Mouse (Mus musculus): ENCODE results near the gene Hoxa5. TPM values are rescaled to one million over a fixed set of nuclear protein-coding genes. Genes with fewer than 3 reads are reported as not detected.

The Hoxa5 gene
- total and polyA plus RNA-seq, 3 experiments = 0.26 to 0.96 (median 0.45) TPM

DNA sequence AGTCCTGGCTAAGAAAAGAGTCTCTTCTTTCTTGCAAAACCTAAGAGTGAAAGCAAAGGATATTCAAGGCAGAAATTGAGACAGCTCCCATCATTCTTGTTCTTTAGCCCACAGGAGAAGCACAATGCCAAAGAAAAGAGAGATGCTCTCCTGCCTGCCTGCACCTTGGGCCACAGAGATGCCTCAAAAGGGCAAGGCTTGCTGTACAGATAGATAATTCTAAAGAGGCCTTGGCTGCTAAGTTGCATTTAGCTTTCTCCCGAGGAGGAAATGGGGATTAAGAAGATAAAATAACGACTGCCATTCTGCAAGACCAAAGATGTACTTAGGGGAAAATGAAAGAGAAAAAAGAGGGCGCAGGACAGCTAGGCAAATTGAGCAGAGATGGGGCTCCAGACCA, 42.5 kb upstream of the Hoxa5 start:
- Histone ChIP-seq H3K79me2 (replicated peaks; ENCODE audit: control insufficient read depth, insufficient read depth, low read length) (no peaks in the 10 kb centered on the region), H3K27ac (no peak overlapping the region)

DNA sequence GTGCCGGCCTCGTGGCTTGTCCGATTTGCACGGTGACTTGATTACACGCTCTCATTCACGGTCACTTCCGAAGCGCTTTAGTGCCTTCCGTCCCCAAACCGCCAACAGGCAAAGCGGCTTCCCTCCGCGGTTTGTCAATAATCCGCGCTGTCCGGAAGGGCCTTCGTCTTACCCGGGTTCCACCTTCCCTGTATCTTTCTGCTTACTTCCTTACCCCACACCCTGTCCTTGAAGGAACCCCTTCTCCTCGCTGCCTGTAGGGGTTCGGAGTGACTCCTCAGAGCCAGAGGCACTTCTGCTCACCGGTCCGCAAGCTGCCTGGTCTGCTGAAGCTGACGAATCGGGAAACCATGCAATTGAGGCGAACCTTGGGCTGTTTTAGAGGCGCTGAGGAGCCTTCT, 42.0 kb upstream of the Hoxa5 start:
- peaks cover 42% of the 10 kb centered on the region for H3K27me3 ChIP-seq (ENCODE audit: control insufficient read depth, insufficient read depth, low read length)
- 5% methylated on average over 26 of the region's 26 CpGs for WGBS
- H3K9ac ChIP-seq (ENCODE audit: low read depth, low read length) = no peak overlapping the region
- H3K4me3 ChIP-seq = no peak overlapping the region
- intact Hi-C loops (cut with DNase I) = no loop called here
- TF ChIP-seq EP300 (IDR thresholded peaks at IDR 0.05; ENCODE audit: insufficient read depth, low read depth, low read length) = no peak
- TF ChIP-seq POLR2A (IDR thresholded peaks at IDR 0.05; ENCODE audit: insufficient read depth, low read depth, low read length) = no peak
- TF ChIP-seq CTCF (IDR thresholded peaks at IDR 0.05) = no peak
- peak in 1 of 2 experiments; percentile 46 for DNase-seq
- H3K27ac ChIP-seq = no peak overlapping the region
- H3K36me3 ChIP-seq (ENCODE audit: control insufficient read depth, insufficient read depth, low read length) = no peaks in the 10 kb centered on the region
- H3K79me2 ChIP-seq (replicated peaks; ENCODE audit: control insufficient read depth, insufficient read depth, low read length) = no peaks in the 10 kb centered on the region
- no peaks in the 10 kb centered on the region for H3K4me1 ChIP-seq (ENCODE audit: control insufficient read depth, insufficient read depth, low read length)

More for the DNA sequence above, 42.5 kb upstream of the Hoxa5 start:
- no peak overlapping the region for H3K9ac ChIP-seq (ENCODE audit: low read depth, low read length)
- 9% methylated on average over 3 of the region's 3 CpGs for WGBS
- H3K4me3 ChIP-seq = no peak overlapping the region
- intact Hi-C loops (cut with DNase I) = no loop called here
- H3K36me3 ChIP-seq (ENCODE audit: control insufficient read depth, insufficient read depth, low read length) = no peaks in the 10 kb centered on the region
- DNase-seq = peak in 1 of 2 experiments; percentile 15
- TF ChIP-seq EP300 (IDR thresholded peaks at IDR 0.05; ENCODE audit: insufficient read depth, low read depth, low read length) = no peak
- no peak for TF ChIP-seq POLR2A (IDR thresholded peaks at IDR 0.05; ENCODE audit: insufficient read depth, low read depth, low read length)
- TF ChIP-seq CTCF (IDR thresholded peaks at IDR 0.05) = no peak
- peaks cover 44% of the 10 kb centered on the region for H3K27me3 ChIP-seq (ENCODE audit: control insufficient read depth, insufficient read depth, low read length)
- H3K4me1 ChIP-seq (ENCODE audit: control insufficient read depth, insufficient read depth, low read length) = no peaks in the 10 kb centered on the region

DNA sequence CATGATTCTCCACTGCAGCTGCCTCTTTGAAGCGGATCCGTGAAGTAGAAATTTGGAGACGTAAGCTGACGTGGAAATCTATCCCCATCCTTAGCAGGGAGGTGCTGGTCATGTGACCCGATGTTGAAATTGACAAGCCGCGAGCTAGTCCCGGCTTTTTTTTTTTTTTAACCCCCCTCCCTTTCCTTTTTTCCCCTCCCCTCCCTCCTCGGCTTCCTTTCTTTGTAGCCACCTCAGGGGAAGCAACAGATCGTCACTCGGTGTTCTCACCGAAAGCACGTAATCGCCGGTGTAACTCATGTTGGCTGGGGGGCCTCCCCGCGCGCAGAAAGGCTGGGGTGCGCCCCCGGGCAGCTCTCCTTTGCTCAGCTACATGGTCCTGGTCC, 41.4 kb upstream of the Hoxa5 start, which contains the start of gene Hoxa11:
Hoxa11 (minus strand) TSS at position 54 of the 386 bp plus-strand sequence.
- Histone ChIP-seq H3K27me3 (ENCODE audit: control insufficient read depth, insufficient read depth, low read length) (peaks cover 40% of the 10 kb centered on the region), H3K9ac (ENCODE audit: low read depth, low read length) (no peak within 1 kb of the TSS), H3K4me1 (ENCODE audit: control insufficient read depth, insufficient read depth, low read length) (no peaks in the 10 kb centered on the region), H3K36me3 (ENCODE audit: control insufficient read depth, insufficient read depth, low read length) (no peaks in the 10 kb centered on the region), H3K4me3 (no peak within 1 kb of the TSS), H3K79me2 (replicated peaks; ENCODE audit: control insufficient read depth, insufficient read depth, low read length) (no peaks in the 10 kb centered on the region), H3K27ac (no peak within 1 kb of the TSS)
- DNase-seq = no peak
- TF ChIP-seq CTCF (IDR thresholded peaks at IDR 0.05) = no peak
- TF ChIP-seq EP300 (IDR thresholded peaks at IDR 0.05; ENCODE audit: insufficient read depth, low read depth, low read length) = no peak
- TF ChIP-seq POLR2A (IDR thresholded peaks at IDR 0.05; ENCODE audit: insufficient read depth, low read depth, low read length) = no peak
- 3% methylated on average over 20 of the region's 20 CpGs for WGBS
- intact Hi-C loops (cut with DNase I) = no loop called here

DNA sequence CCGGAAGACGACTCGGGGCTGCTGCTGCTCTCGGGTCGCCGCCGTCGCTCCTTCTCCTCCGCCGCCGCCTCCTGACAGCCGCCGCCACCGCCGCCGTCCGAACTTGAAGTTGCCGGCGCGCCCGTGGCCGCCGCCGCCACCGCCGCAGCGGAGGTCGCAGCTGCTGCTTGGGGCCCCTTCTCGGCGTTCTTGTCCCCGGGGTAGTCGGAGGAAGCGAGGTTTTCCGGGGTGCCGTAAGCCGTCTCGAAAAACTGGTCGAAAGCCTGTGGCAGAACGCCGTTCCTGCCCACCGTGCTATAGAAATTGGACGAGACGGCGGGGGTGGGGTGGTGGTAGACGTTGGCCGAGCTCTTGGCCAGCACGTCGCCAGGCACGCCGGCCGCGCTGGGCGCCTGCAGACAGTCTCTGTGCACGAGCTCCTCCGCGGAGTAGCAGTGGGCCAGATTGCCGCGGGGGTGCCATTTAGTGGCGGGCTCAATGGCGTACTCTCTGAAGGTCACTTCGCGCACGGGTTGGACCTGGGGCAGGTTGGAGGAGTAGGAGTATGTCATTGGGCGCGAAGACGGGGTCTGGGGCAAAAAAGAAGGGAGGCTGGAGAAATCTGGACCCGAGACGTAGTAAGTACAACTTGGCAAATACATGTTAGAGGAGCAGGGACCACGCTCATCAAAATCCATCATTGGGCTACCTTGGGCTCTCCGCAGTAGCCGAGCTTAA, 40.8 kb upstream of the Hoxa5 start:
- H3K79me2 ChIP-seq (replicated peaks; ENCODE audit: control insufficient read depth, insufficient read depth, low read length) = no peaks in the 10 kb centered on the region
- no peak overlapping the region for H3K4me3 ChIP-seq
- H3K9ac ChIP-seq (ENCODE audit: low read depth, low read length) = no peak overlapping the region
- no peaks in the 10 kb centered on the region for H3K36me3 ChIP-seq (ENCODE audit: control insufficient read depth, insufficient read depth, low read length)
- peak in 1 of 2 experiments; percentile 41 for DNase-seq
- WGBS = 4% methylated on average over 71 of the region's 71 CpGs
- H3K27me3 ChIP-seq (ENCODE audit: control insufficient read depth, insufficient read depth, low read length) = peaks cover 40% of the 10 kb centered on the region
- no peak overlapping the region for H3K27ac ChIP-seq
- no peaks in the 10 kb centered on the region for H3K4me1 ChIP-seq (ENCODE audit: control insufficient read depth, insufficient read depth, low read length)
- TF ChIP-seq EP300 (IDR thresholded peaks at IDR 0.05; ENCODE audit: insufficient read depth, low read depth, low read length) (no peak), CTCF (IDR thresholded peaks at IDR 0.05) (no peak), POLR2A (IDR thresholded peaks at IDR 0.05; ENCODE audit: insufficient read depth, low read depth, low read length) (no peak)
- intact Hi-C loops (cut with DNase I) = no loop called here

DNA sequence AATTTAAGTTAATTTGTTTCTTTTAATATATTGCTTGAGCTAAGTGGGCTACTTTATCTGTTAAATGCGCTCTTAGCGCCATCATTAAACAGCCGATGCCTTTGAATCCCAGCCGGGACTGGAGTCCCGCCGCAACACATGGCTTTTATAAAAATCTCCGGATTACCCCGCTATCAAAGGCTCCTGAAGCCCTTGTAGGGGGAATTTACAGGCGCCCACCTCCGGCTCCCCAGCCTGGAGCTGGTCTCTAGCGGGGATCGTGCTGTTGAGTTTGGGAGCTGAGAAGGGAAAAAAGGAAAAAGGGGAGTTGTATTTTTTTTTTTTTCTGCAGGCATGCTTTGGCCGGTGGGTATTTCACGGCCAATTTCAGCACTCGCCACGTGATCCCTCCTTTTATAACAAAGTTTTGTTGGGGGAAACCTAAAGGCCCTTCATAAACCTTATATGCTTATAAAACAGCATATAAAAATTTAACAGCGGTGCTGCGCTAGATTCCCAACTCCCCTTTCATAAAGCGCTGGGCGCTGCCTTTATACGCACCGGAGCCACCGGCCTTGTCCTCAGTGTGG, 40.2 kb upstream of the Hoxa5 start:
- no peak for TF ChIP-seq POLR2A (IDR thresholded peaks at IDR 0.05; ENCODE audit: insufficient read depth, low read depth, low read length)
- TF ChIP-seq CTCF (IDR thresholded peaks at IDR 0.05) = no peak
- no peak for TF ChIP-seq EP300 (IDR thresholded peaks at IDR 0.05; ENCODE audit: insufficient read depth, low read depth, low read length)
- peaks cover 43% of the 10 kb centered on the region for H3K27me3 ChIP-seq (ENCODE audit: control insufficient read depth, insufficient read depth, low read length)
- peak in 1 of 2 experiments; percentile 22 for DNase-seq
- no peak overlapping the region for H3K27ac ChIP-seq
- no peak overlapping the region for H3K9ac ChIP-seq (ENCODE audit: low read depth, low read length)
- intact Hi-C loops (cut with DNase I) = no loop called here
- H3K4me1 ChIP-seq (ENCODE audit: control insufficient read depth, insufficient read depth, low read length) = no peaks in the 10 kb centered on the region; the same call in 1 of the 2 replicates
- no peaks in the 10 kb centered on the region for H3K36me3 ChIP-seq (ENCODE audit: control insufficient read depth, insufficient read depth, low read length)
- 6% methylated on average over 23 of the region's 23 CpGs for whole genome bisulfite sequencing
- no peaks in the 10 kb centered on the region for H3K79me2 ChIP-seq (replicated peaks; ENCODE audit: control insufficient read depth, insufficient read depth, low read length)
- H3K4me3 ChIP-seq = no peak overlapping the region

DNA sequence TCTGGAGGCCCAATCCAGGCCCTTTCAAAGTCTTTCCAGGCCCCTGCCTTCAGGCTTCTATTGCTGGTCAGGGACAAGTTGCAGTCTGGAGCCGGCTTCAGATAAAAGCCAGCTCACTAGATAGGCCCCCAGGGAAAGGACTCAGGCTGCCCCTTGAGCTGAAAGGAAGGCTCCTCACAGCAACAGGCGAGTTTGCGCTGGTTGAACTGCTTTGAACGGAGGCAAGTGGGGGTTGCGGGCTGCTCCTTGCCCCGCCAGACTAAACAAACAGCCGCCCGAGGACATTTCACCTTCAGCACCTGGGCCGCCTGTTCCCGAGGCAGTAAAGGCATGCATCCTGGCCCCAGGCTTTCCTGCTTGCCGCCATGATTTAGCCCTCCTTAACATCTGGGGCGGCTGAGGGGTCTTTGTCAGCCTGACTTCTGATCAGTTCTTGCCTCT, 39.3 kb upstream of the Hoxa5 start:
- TF ChIP-seq EP300 (IDR thresholded peaks at IDR 0.05; ENCODE audit: insufficient read depth, low read depth, low read length) (no peak), POLR2A (IDR thresholded peaks at IDR 0.05; ENCODE audit: insufficient read depth, low read depth, low read length) (no peak), CTCF (IDR thresholded peaks at IDR 0.05) (no peak)
- Histone ChIP-seq H3K4me3 (no peak overlapping the region), H3K9ac (ENCODE audit: low read depth, low read length) (no peak overlapping the region), H3K79me2 (replicated peaks; ENCODE audit: control insufficient read depth, insufficient read depth, low read length) (no peaks in the 10 kb centered on the region), H3K27ac (no peak overlapping the region), H3K27me3 (ENCODE audit: control insufficient read depth, insufficient read depth, low read length) (peaks cover 41% of the 10 kb centered on the region), H3K4me1 (ENCODE audit: control insufficient read depth, insufficient read depth, low read length) (no peaks in the 10 kb centered on the region; the same call in 1 of the 2 replicates), H3K36me3 (ENCODE audit: control insufficient read depth, insufficient read depth, low read length) (no peaks in the 10 kb centered on the region)
- intact Hi-C loops (cut with DNase I) = no loop called here
- DNase-seq = peak in 1 of 2 experiments; percentile 16
- 10% methylated on average over 12 of the region's 12 CpGs for WGBS
